Mouse (Mus musculus) heart, adult 9 months (tissue): Measurements from ENCODE around the gene Ear2.
"Not testable (repeated sequence)": the region's sequence is repeated elsewhere in the genome, so short reads cannot be mapped to it uniquely, and the experiment has no call there.

Source experiments
- DNase-seq, 2 experiments: peaks; one replicate each; pipeline ENCODE4 v3.0.0; 2022; ENCODE audit warnings: low spot score in 2 of 2

Gene Ear2

GRCm38 (mm10) chr14:44102354-44102753, at the start of gene Ear2:
TSS of gene Ear2 (plus strand) at chr14:44102654.
- DNase-seq: not testable (repeated sequence)

- peak in 1 of 2 experiments; percentile 0 for DNase-seq
These were observed 34.6 kb upstream of the Ear2 start for GRCm38 (mm10) chr14:44067879-44068278.

DNA sequence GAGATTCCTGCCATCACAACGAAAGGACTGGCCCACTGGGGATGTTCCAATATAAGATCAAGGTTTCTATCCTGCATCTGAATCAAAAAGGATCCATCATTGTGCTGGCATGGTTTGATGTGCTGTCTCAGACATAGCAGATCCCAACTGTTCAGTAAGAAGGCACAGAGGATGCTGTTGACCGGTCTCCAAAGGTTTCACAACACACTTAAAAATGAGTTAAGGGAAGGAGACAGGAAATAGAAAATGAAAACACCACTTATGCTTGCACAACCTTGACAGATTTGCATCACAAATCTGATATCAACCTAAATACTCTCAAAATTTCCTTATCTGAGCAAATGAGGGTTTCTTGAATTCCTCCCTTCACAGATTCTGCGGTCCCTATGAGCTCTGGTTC, 31.9 kb upstream of the Ear2 start:
- not testable (repeated sequence) for DNase-seq

DNA sequence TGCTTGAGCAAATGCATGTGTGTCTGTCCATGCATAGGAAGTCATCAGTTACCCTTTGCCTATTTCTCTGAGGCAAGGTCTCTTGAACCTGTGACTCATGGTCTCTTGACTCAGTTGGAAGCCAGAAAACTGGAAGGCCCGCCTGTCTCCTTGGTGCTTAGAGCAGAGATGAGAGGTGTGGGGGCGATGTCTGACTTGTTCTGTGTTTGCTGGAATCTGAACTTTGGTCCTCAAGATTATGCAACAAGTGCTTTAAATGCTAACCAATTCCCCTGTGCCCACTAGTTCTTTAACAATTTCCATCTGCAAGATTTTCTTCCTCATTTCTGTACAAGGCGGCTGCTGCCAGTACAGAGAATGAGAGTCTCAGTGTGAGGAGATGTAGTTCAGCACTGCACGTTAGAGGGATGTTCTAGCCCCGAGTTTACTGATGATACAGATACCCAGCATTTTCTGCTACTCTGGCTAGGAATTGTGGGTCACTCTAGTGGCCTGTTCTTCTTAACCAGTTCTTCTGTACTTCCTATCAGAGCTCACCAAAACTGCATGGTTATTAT, 24.6 kb upstream of the Ear2 start:
- peak in 1 of 2 experiments; percentile 1 for DNase-seq

GRCm38 (mm10) chr14:44086588-44086987, 15.9 kb upstream of the Ear2 start:
- not testable (repeated sequence) for DNase-seq

- not testable (repeated sequence) for DNase-seq
These were observed 14.9 kb upstream of the Ear2 start for GRCm38 (mm10) chr14:44087535-44087934.

GRCm38 (mm10) chr14:44091524-44091923, 10.9 kb upstream of the Ear2 start:
- peak; percentile 3 to 34 for DNase-seq

DNA sequence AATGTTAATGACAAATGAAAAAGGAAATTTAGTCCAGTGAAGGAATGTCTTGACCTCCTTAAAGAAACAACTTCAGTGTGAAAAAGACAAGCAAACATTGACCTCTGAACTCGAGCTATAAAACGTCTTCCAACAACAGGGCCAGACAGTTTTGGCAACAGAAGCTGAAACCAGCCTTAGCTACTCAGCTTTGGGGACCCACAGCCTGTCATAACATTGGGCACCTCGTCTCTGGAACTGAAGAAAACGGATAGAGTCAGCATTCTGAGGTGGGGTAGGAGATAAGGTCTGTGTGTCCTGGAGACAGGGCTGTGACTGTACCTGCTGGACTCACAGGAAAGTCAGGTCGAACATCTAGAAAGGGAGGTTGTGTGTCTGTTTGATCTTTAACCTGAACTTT, 8.0 kb upstream of the Ear2 start:
- DNase-seq: not testable (repeated sequence)

DNA sequence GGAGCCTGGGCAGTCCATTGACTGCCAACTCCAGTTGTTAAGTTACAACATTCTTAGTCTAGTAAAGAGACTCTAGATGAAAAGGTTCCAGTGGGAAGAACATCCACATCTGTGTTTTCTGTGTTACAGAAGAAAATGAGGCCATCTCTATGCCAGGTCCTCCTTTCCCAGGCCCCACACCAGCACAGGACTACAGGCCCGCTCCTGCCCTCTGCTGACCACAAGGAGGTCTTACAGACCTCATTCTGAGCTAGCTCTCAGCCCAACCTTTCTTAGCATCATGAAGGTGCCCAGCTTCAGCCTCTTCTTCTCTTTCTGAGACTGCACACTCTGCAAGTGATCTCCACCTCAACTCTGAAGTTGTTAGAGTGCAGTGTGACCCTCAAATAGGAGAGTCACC, 2.4 kb upstream of the Ear2 start:
- not testable (repeated sequence) for DNase-seq

- no peak for DNase-seq
These were observed 8.5 kb downstream of the Ear2 start for GRCm38 (mm10) chr14:44110981-44111380.

DNA sequence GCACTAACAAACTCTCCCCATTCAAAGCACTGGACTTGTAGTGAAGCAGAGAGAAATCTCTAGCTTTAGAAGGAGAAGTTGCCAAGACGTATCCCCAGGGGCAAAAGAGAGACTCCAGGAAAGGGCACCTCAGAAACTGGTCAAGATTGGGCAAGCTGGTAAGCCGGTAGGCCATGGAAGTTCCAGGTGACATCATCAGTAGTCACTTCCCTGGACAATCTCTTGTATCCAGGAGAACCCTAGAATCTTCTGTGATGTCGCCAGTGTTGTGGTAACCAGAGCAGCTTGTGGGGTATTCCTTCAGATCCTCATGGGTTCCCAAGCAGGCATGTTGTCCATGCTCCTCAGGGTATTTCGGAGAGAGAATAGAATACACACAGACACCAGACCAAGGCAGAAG, 21.1 kb downstream of the Ear2 start, which contains the start of gene Gm3327:
TSS of gene Gm3327 (plus strand) at position 301 of the 400 bp plus-strand sequence.
- DNase-seq: not testable (repeated sequence)
